Mouse (Mus musculus) cerebellum, adult (tissue): ENCODE measurements around the gene Hpd.

Experiments
- ATAC-seq: cut with Nextera tagmentation; 2 replicates; pipeline ENCODE4 v1.9.2; 2017; ENCODE audit warnings: mild to moderate bottlenecking, moderate library complexity, mixed read lengths; ENCODE audit not compliant: insufficient number of reproducible peaks, low FRiP score, low TSS enrichment

Gene Hpd

GRCm38 (mm10) chr5:123149451-123150400, 32.8 kb downstream of the Hpd start:
- peak; percentile 71 for ATAC-seq

- ATAC-seq: no peak
These were observed 34.3 kb downstream of the Hpd start for GRCm38 (mm10) chr5:123148073-123148722.

- ATAC-seq: no peak
These were observed 35.0 kb downstream of the Hpd start for GRCm38 (mm10) chr5:123147569-123147968.

GRCm38 (mm10) chr5:123146357-123146756, 36.2 kb downstream of the Hpd start:
- no peak for ATAC-seq

- ATAC-seq: no peak
These were observed 37.6 kb downstream of the Hpd start for GRCm38 (mm10) chr5:123144746-123145590.

GRCm38 (mm10) chr5:123143971-123144745, 38.4 kb downstream of the Hpd start:
- ATAC-seq: no peak

GRCm38 (mm10) chr5:123143251-123143970, 39.1 kb downstream of the Hpd start:
- ATAC-seq: no peak

- ATAC-seq: no peak
These were observed 40.1 kb downstream of the Hpd start, which contains the start of gene Setd1b for GRCm38 (mm10) chr5:123142161-123143157. Gene Setd1b (plus strand): TSS chr5:123142193.

- no peak for ATAC-seq
These were observed 40.9 kb downstream of the Hpd start for GRCm38 (mm10) chr5:123141555-123142160.

GRCm38 (mm10) chr5:123140694-123141554, 41.6 kb downstream of the Hpd start:
- ATAC-seq: peak; percentile 72; the same call in 1 of the 2 replicates

- ATAC-seq: no peak
These were observed 42.6 kb downstream of the Hpd start for GRCm38 (mm10) chr5:123139722-123140627.

- peak; percentile 65; the same call in 1 of the 2 replicates for ATAC-seq
These were observed 43.4 kb downstream of the Hpd start for GRCm38 (mm10) chr5:123138953-123139721.

GRCm38 (mm10) chr5:123138230-123138911, 44.2 kb downstream of the Hpd start:
- no peak for ATAC-seq

GRCm38 (mm10) chr5:123137910-123138229, 44.7 kb downstream of the Hpd start:
- ATAC-seq: no peak
